Comparison of ENCODE assay signal across 8 mouse cellular contexts in the genomic region with DNA sequence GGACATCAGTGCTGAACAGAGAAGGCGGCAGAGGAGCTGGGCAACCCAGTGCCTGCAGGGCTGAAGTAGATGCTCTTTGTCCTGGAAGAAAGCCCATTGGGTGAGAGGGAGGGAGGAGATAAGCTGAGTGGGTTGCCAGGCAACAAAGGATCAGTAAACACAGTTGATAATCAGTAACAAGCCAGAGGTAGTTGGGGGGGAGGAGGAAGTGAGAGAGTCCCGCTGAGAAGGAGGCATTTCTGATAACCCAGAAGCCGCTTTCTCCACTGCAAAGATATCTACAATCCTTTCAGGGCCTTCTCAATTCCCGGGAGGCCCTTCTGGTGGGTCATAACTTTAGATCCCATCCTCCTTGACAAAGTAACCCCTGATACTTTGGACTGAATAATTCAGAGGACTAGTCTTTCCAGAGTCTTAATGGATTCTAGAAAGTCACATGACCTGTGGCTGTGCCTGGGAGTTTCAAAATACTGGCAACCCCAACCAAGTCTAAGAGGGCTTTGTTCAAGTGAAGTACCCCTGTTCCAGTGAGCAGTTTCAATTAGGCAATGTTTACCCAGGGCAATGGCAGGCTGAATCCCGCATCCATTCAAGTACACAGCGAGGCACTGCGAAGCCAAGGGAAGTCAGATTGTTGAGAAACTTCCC.
A peak's percentile ranks its signal among the peaks of the same experiment; 100 is the strongest.
DNase-seq lines count a peak whose midpoint lies in the region; ATAC-seq and TF ChIP-seq lines count a peak whose summit lies in the region.

No protein-coding gene starts in this region.

- peak; percentile 88 for ATAC-seq in heart, embryonic 12.5 days (ENCODE audit: insufficient number of reproducible peaks, low FRiP score)
- peak; percentile 92 for ATAC-seq in kidney, embryonic 14.5 days (ENCODE audit: low FRiP score, low TSS enrichment)

- no peak for DNase-seq in testis, postnatal 10 days (ENCODE audit: low spot score)
- DNase-seq in embryo, embryonic 10.5 days (ENCODE audit: low spot score), result peak; percentile 86
- peak; percentile 85 for DNase-seq in retina, postnatal 7 days (ENCODE audit: low read depth, low spot score)
- DNase-seq in left cerebral cortex, adult 8-10 months (ENCODE audit: low spot score in 2 of 2), result no peak

- 9% methylated on average over 7 of the region's 7 CpGs for WGBS in heart, embryonic 12.5 days
- WGBS in kidney, embryonic 14.5 days, result 36% methylated on average over 7 of the region's 7 CpGs
- WGBS in macrophage (ENCODE audit: missing documents), result 31% methylated on average over 7 of the region's 7 CpGs

- H3K79me2 ChIP-seq in macrophage (ENCODE audit: inconsistent target), result no peaks in the 10 kb centered on the region

- H3K9me3 ChIP-seq in heart, embryonic 12.5 days (replicated peaks), result no peaks in the 10 kb centered on the region
- no peaks in the 10 kb centered on the region for H3K9me3 ChIP-seq in kidney, embryonic 14.5 days (ENCODE audit: control insufficient read depth, low read length)

- peak overlapping the region; percentile 45 for H3K4me2 ChIP-seq in heart, embryonic 12.5 days
- H3K4me2 ChIP-seq in kidney, embryonic 14.5 days (replicated peaks; ENCODE audit: low read depth, low read length), result 0 out of 2 replicates have a peak overlapping the region, but pooled peaks have one; percentile 22

- no peaks in the 10 kb centered on the region for H3K27me3 ChIP-seq in testis, adult 2 months (ENCODE audit: control insufficient read depth, insufficient read depth, low read length)
- no peaks in the 10 kb centered on the region for H3K27me3 ChIP-seq in heart, embryonic 12.5 days (replicated peaks)
- H3K27me3 ChIP-seq in kidney, embryonic 14.5 days (ENCODE audit: control insufficient read depth, insufficient read depth, low read length), result no peaks in the 10 kb centered on the region

- H3K27ac ChIP-seq in testis, adult 2 months (ENCODE audit: control insufficient read depth, insufficient read depth, low read depth, low read length), result peak overlapping the region; percentile 57
- peak overlapping the region; percentile 67 for H3K27ac ChIP-seq in heart, embryonic 12.5 days (ENCODE audit: poor library complexity, severe bottlenecking)
- H3K27ac ChIP-seq in kidney, embryonic 14.5 days (ENCODE audit: low read depth, low read length), result peak overlapping the region; percentile 26; the same call in 1 of the 2 replicates
- H3K27ac ChIP-seq in macrophage, result 0 out of 2 replicates have a peak overlapping the region, but pooled peaks have one; percentile 12

- H3K9ac ChIP-seq in heart, embryonic 12.5 days, result no peak overlapping the region
- H3K9ac ChIP-seq in kidney, embryonic 14.5 days (ENCODE audit: low read depth, low read length), result no peak overlapping the region

- peak; percentile 41; the same call in 1 of the 2 replicates for TF ChIP-seq POLR2A in testis, adult 2 months (IDR thresholded peaks at IDR 0.05; ENCODE audit: control insufficient read depth, low read depth, low read length)

- TF ChIP-seq CTCF in testis, adult 2 months (IDR thresholded peaks at IDR 0.05; ENCODE audit: control insufficient read depth, insufficient read depth, insufficient replicate concordance, low read depth, low read length), result no peak

- H3K4me1 ChIP-seq in testis, adult 2 months (ENCODE audit: control insufficient read depth, insufficient read depth, low read length), result no peaks in the 10 kb centered on the region; the same call in 1 of the 2 replicates
- H3K4me1 ChIP-seq in heart, embryonic 12.5 days (replicated peaks), result peaks cover 26% of the 10 kb centered on the region
- H3K4me1 ChIP-seq in kidney, embryonic 14.5 days (ENCODE audit: control insufficient read depth, insufficient read depth, low read length), result no peaks in the 10 kb centered on the region

- peak overlapping the region; percentile 85 for H3K4me3 ChIP-seq in testis, adult 2 months (ENCODE audit: control insufficient read depth, low read depth, low read length)
- no peak overlapping the region for H3K4me3 ChIP-seq in heart, embryonic 12.5 days
- no peak overlapping the region for H3K4me3 ChIP-seq in kidney, embryonic 14.5 days (ENCODE audit: low read length)
- no peak overlapping the region for H3K4me3 ChIP-seq in macrophage (ENCODE audit: inconsistent target)

- no peaks in the 10 kb centered on the region for H3K36me3 ChIP-seq in testis, adult 2 months (ENCODE audit: control insufficient read depth, insufficient read depth, low read length)
- no peaks in the 10 kb centered on the region for H3K36me3 ChIP-seq in heart, embryonic 12.5 days
- no peaks in the 10 kb centered on the region for H3K36me3 ChIP-seq in kidney, embryonic 14.5 days (ENCODE audit: control insufficient read depth, insufficient read depth, low read length)
- no peaks in the 10 kb centered on the region for H3K36me3 ChIP-seq in macrophage (ENCODE audit: inconsistent target)

Comparison
In these comparisons a context has a peak if more than half of its experiments do, and no peak if none do; other contexts are left out.
1. H3K27ac ChIP-seq: peak in every context shown above with its lines; median percentile 67 in heart, embryonic 12.5 days; 57 in testis, adult 2 months; 26 in kidney, embryonic 14.5 days; 12 in macrophage.
2. DNase-seq: peak in embryo, embryonic 10.5 days (single experiment) and retina, postnatal 7 days (single experiment); none in testis, postnatal 10 days (single experiment) and left cerebral cortex, adult 8-10 months (0 of 2).